Mouse (Mus musculus): ENCODE data around the gene Slc10a6.

Gene Slc10a6

GRCm38 (mm10) chr5:103629111-103629764 is at the start of gene Slc10a6:
TSS of gene Slc10a6 (minus strand) at chr5:103629403.
- no peak for DNase-seq

GRCm38 (mm10) chr5:103678974-103679373 is 49.8 kb upstream of the Slc10a6 start:
- DNase-seq: no peak

DNA sequence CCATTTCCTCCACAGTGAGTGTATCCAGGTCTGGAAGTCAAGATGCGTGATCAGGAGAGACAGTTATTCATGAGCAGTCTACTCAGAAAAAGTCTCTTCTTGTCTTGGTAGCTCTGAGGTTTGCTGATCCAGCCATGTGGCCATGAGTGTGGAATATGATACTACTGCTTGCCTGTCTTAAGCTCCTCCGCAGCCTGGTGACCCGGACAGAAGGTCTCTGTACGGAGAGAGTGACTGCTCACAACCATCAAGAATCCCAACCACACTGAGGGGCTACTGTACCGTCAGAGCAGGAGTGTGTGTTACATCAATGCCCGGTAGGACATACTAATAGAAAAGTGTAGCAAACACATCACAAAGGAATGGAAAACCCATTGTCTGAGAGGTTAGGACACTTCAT is 48.7 kb upstream of the Slc10a6 start:
- no peak for DNase-seq

DNA sequence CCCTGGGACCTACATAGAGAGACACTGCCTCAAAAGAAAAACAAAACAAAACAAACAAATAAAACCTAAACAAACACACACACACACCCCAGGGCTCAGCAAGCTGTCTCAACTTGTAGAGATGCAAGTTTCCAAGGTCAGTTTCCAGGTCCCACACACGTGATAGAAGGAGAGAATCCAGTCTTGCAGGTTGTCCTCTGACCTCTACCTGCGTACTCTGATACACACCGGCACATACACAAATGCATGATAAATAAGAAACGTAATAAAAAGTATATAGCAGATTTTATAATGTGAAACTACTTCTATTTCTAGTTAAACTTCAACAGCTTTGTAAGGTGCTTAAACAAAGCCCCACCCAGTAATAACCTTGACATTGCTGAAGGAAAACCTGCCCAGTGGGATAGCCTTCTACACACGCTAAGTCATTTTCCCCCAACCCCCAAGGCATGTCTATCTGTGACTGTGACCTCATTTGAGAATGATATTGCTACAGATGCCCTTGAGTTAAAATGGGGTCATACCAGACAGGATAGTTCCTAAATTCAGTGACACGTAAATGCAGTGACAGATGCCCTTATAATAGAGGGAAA is 47.2 kb upstream of the Slc10a6 start:
- DNase-seq: no peak

GRCm38 (mm10) chr5:103674482-103674881 is 45.3 kb upstream of the Slc10a6 start:
- no peak for DNase-seq

DNA sequence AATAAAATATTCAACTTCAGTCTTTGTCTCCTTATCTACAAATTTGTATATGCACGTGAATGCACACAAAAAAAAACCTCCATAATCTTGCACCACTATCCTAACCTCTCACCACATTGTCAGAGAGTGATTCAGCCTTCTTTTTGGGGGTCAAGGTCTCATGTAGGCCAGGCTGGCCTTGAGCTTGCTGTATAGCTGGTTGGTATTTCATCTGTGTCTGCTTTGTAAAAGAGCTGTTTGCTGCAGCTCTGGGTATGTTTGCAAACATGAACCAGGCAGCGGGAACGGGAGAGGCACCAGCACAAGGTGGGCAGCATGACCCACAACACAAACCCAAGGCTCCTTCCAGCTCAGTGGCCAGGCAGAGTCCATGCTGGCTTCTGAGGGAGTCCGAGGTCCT is 44.4 kb upstream of the Slc10a6 start:
- no peak for DNase-seq

DNA sequence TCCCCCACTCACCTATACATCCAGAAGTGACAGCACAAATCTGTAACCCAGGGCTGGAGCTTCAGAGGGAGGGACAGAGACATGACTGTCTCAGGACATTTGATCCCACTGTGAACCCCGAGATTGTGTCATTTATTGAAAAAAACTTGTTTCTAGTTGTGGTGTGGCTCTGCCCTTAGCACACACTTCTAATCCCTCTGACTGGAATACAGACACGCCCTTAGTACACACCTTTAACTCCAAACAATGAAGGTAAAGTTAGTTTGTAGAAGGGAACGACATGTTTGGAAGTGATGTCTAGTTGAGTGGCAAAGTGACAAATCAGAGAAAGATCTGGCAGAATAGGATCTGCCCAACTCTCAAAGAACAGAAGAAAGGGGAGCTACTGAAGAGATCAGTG is 42.7 kb upstream of the Slc10a6 start:
- DNase-seq: no peak

DNA sequence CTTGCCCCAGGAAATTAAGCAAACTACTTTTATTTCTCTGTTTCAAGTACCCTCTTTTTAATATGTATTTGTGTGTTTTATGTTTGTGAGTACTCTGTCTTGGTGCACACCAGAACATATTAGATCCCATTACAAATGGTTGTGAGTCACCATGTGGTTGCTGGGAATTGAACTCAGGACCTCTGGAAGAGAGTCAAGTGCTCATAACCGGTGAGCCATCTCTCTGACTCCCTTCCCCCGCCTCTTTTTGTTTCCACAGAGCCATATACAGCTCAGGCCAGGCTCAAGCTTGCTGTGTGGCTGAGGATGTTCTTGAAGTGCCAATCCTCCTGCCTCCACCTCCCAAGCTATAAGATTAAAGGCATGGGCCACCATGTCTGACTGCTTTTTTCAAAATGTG is 36.7 kb upstream of the Slc10a6 start:
- no peak for DNase-seq

DNA sequence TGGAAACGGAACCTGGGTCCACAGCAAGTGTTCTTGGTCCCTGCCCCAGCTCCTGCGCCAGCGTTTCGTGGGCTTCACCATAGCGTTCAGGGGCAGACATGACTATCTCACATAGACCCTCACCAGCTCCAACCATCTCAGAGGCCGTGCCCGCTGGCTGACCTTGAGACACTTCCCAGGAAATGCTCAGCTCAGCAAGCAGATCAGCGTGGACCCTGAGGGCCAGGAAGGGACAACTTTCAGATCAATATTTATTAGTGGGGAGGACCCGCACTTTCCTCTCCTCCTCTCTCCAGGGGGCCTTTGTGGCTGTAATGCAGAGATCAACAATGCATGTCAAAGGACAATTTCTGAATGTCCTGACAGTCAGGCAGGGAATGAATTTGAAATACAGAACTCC is 35.7 kb upstream of the Slc10a6 start:
- DNase-seq: no peak

- DNase-seq: peak; percentile 30
Observed at GRCm38 (mm10) chr5:103659571-103659970, 30.4 kb upstream of the Slc10a6 start.

DNA sequence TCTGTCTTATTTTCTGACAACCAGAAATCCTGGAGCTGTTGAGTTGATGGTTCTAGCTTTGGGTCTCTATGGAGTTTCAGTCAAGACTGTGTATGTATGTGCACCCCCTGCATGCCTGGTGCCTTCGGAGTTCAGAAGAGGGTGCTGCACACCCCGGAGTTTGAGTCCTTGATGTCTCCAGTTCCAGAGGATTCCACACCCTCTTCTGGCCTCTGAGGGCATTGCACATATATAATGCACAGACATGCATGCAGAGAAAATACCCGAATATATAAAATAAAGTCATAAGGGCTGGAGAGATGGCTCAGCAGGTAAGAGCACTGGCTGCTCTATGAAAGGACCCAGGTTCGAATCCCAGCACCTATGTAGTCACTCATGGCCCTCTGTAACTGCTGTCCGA is 29.7 kb upstream of the Slc10a6 start:
- peak; percentile 26 for DNase-seq

GRCm38 (mm10) chr5:103655346-103656118 is 26.3 kb upstream of the Slc10a6 start, which contains the start of gene 1700016H13Rik:
TSS of gene 1700016H13Rik (minus strand) at chr5:103656010.
- peak; percentile 89 for DNase-seq

DNA sequence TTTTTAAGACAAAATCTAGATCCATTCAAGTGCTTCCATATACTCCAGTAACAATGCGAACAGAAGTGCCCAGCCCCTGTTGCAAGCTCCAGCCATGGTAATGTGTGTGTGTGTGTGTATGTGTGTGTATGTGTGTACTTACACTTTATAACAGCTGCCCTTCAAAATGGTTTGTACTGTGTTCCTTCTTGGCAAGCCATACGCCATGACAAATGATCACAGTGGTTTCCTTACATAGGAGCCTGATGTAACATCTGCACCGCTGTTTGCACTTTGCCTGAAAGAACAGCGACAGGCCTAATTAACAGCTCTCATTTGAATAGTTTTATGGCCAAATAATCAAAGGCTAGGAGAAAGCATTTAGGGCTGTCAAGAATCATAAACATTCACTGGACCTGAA is 25.6 kb upstream of the Slc10a6 start:
- no peak for DNase-seq

DNA sequence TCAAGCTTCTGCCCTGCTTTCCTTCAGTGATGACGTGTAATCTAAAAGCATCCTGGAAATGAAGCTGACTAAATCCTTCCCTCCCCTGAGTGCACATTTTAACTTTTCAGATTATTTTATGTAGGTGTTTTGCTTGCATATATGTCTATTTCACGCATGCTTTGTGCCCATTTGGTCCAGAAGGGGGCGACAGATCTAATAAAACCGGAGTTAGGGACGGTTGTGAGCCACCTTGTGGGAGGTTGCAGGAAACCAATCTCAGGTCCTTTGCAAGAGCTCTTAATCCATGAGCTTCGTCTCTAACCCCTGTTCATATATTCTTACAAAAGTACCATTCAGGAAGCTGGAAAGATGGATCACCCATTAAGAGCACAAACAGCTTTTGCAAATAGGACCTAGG is 25.0 kb upstream of the Slc10a6 start:
- peak; percentile 66 for DNase-seq

- no peak for DNase-seq
Observed at GRCm38 (mm10) chr5:103647320-103647719, 18.1 kb upstream of the Slc10a6 start.

- DNase-seq: no peak
Observed at GRCm38 (mm10) chr5:103644167-103644566, 15.0 kb upstream of the Slc10a6 start.

DNA sequence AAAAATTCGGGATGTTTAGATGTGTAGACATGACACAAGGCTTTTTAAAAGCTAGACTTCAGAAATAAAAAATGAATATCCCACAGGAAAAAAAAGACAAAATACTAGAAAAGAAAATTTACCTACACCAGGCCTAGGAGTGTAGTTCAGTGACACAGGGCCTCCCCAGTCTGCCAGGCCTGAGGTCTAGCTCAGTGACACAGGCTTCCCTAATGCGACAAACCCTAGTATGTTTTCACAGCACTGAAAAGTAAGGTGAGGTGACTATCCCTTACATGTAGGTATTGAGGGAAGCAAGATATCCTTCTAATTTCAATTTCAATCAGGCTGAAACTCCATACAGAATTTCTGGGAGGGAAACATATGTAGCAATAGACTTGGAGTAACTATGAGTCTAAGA is 8.0 kb upstream of the Slc10a6 start:
- no peak for DNase-seq

DNA sequence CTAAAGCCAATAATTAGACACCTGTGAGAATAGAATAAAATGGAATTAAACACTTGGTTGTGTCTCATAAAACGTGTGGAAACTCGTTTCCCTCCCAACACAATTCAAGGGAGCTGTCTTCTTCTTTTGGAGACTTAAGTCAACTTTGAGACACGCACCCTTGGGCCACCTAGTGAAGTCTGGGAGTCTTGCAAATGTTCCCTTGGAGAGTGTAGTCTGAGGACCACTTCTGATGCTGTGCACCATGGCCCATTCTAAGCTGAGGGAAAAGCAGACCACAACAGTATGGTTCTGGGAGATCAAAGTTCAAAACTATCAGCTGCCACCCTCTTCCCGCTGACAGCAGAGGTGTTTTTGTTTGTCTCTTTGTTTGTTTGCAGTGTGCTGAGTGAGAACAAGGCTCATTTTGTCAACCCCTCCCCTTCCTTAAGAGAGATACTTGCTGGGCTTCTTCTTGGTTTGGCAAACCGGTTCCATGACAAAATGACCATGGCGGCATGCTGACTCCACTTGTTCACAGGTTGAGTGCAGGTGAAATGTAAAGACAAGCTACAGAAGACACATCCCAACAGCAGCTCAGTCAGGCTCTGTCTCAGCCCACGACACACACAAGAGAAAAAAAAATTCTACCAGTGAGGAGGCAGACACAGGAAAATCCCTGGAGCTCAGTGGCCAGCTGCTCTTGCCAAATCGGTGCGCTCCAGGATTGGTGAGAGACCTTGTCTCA is 814 bp upstream of the Slc10a6 start:
- no peak for DNase-seq

GRCm38 (mm10) chr5:103628499-103628898 is 704 bp downstream of the Slc10a6 start:
- DNase-seq: no peak

DNA sequence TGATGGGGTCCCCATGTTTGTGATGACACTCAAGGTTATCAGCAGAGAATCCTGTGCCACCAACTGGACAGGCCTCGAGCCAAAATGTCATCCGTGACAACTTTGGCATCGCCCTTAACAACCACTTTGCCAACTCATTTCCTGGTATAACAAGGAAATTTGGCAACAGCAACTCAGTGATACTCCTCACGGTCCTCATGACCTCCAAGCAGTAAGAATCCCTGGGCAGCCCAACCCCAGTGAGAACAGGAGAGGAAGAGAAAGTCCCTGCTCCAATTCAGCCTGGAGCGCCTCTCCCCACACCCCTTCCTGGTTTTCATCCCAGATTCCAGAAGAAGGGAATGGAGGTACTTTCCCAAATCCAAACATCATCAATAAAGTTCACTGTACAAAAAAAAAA is 4.4 kb downstream of the Slc10a6 start:
- DNase-seq: no peak

- no peak for DNase-seq
Observed at GRCm38 (mm10) chr5:103622321-103622720, 6.9 kb downstream of the Slc10a6 start.

- DNase-seq: no peak
Observed at GRCm38 (mm10) chr5:103620301-103620973, 8.8 kb downstream of the Slc10a6 start.

- no peak for DNase-seq
Observed at GRCm38 (mm10) chr5:103617191-103617590, 12.0 kb downstream of the Slc10a6 start.

Data from thymus, postnatal 14 days (tissue).